Mouse (Mus musculus) kidney, adult 9 months (tissue): ENCODE measurements around the gene Trpm8.
A peak's percentile ranks its signal among the peaks of the same experiment; 100 is the strongest.

Experiments
- DNase-seq: peaks from one replicate; pipeline ENCODE4 v3.0.0; 2022

The Trpm8 gene

GRCm38 (mm10) chr1:88277098-88277817 lies at the start of gene Trpm8, which contains the start of gene Hjurp:
Gene Trpm8 (plus strand): TSS chr1:88277661.
Gene Hjurp (minus strand): TSS chr1:88277633.
- peak; percentile 100 for DNase-seq

- no peak for DNase-seq
Observed at GRCm38 (mm10) chr1:88228121-88228520, 49.3 kb upstream of the Trpm8 start.

- no peak for DNase-seq
Observed at GRCm38 (mm10) chr1:88229566-88229965, 47.9 kb upstream of the Trpm8 start.

GRCm38 (mm10) chr1:88229986-88230385 lies 47.5 kb upstream of the Trpm8 start:
- DNase-seq: no peak

- no peak for DNase-seq
Observed at GRCm38 (mm10) chr1:88230421-88230820, 47.0 kb upstream of the Trpm8 start.

GRCm38 (mm10) chr1:88230981-88231802 lies 46.3 kb upstream of the Trpm8 start:
- no peak for DNase-seq

GRCm38 (mm10) chr1:88231803-88232499 lies 45.5 kb upstream of the Trpm8 start:
- DNase-seq: no peak

GRCm38 (mm10) chr1:88232664-88233380 lies 44.6 kb upstream of the Trpm8 start:
- no peak for DNase-seq

- no peak for DNase-seq
Observed at GRCm38 (mm10) chr1:88233421-88234247, 43.8 kb upstream of the Trpm8 start.

GRCm38 (mm10) chr1:88234248-88234610 lies 43.2 kb upstream of the Trpm8 start:
- DNase-seq: no peak

- no peak for DNase-seq
Observed at GRCm38 (mm10) chr1:88234646-88235045, 42.8 kb upstream of the Trpm8 start.

- DNase-seq: no peak
Observed at GRCm38 (mm10) chr1:88235046-88235893, 42.2 kb upstream of the Trpm8 start.

- DNase-seq: peak; percentile 95
Observed at GRCm38 (mm10) chr1:88235894-88236415, 41.5 kb upstream of the Trpm8 start.

- no peak for DNase-seq
Observed at GRCm38 (mm10) chr1:88237311-88237710, 40.1 kb upstream of the Trpm8 start.

- DNase-seq: no peak
Observed at GRCm38 (mm10) chr1:88238771-88239170, 38.7 kb upstream of the Trpm8 start.

GRCm38 (mm10) chr1:88240072-88240471 lies 37.4 kb upstream of the Trpm8 start:
- DNase-seq: no peak

- DNase-seq: no peak
Observed at GRCm38 (mm10) chr1:88240579-88240978, 36.9 kb upstream of the Trpm8 start.

- DNase-seq: no peak
Observed at GRCm38 (mm10) chr1:88243861-88244260, 33.6 kb upstream of the Trpm8 start.

- DNase-seq: no peak
Observed at GRCm38 (mm10) chr1:88245881-88246280, 31.6 kb upstream of the Trpm8 start.

- no peak for DNase-seq
Observed at GRCm38 (mm10) chr1:88246386-88246785, 31.1 kb upstream of the Trpm8 start.

GRCm38 (mm10) chr1:88247660-88248059 lies 29.8 kb upstream of the Trpm8 start:
- no peak for DNase-seq
